Mouse (Mus musculus) MEL (cell line): ENCODE results near the gene Ggt5. TPM values are rescaled to one million over a fixed set of nuclear protein-coding genes. Genes with fewer than 3 reads are reported as not detected.

Experiments
- DNase-seq: peaks from one replicate; pipeline ENCODE4 v3.0.0; 2011; ENCODE audit warnings: low read depth, low spot score
- H3K27ac ChIP-seq: 2 replicates; pipeline ENCODE4 v1.5.1; 2012; ENCODE audit warnings: low read depth, mild to moderate bottlenecking, control low read depth, low read length, moderate library complexity; ENCODE audit not compliant: control insufficient read depth
- H3K27me3 ChIP-seq, 2 experiments: fragments of 150-350 bp in 1 of 2; sonication (generic) in 1 of 2; 2 replicates each; pipeline ENCODE4 v1.6.1; 2012; ENCODE audit warnings: low read length in 2 of 2, mild to moderate bottlenecking in 2 of 2, improper control_type of control experiment in 1 of 2, moderate library complexity in 1 of 2; ENCODE audit not compliant: insufficient read depth in 2 of 2, control insufficient read depth in 1 of 2
- H3K36me3 ChIP-seq, 2 experiments: 2 replicates each; pipeline ENCODE4 v1.6.1; 2012 to 2014; ENCODE audit warnings: low read length in 2 of 2, improper control_type of control experiment in 1 of 2, inconsistent platforms in 1 of 2, mild to moderate bottlenecking in 1 of 2; ENCODE audit not compliant: insufficient read depth in 2 of 2, control insufficient read depth in 1 of 2
- H3K4me1 ChIP-seq, 2 experiments: fragments of 150-350 bp in 1 of 2; sonication (generic) in 1 of 2; 2 replicates each; pipeline ENCODE4 v1.6.1; 2012; ENCODE audit warnings: low read length in 2 of 2, improper control_type of control experiment in 1 of 2, mild to moderate bottlenecking in 1 of 2; ENCODE audit not compliant: insufficient read depth in 2 of 2, control insufficient read depth in 1 of 2
- H3K4me3 ChIP-seq, 2 experiments: fragments of 150-350 bp in 1 of 2; sonication (generic) in 1 of 2; 2 replicates each; pipeline ENCODE4 v1.5.1; 2012; ENCODE audit warnings: low read depth in 2 of 2, low read length in 2 of 2, mild to moderate bottlenecking in 2 of 2, moderate library complexity in 2 of 2, control low read depth in 1 of 2, improper control_type of control experiment in 1 of 2; ENCODE audit not compliant: control insufficient read depth in 1 of 2, insufficient read depth in 1 of 2
- H3K79me2 ChIP-seq: 2 replicates; pipeline ENCODE4 v1.6.1; 2012; ENCODE audit warnings: mild to moderate bottlenecking, low read length, moderate library complexity; ENCODE audit not compliant: control insufficient read depth, poor library complexity, insufficient read depth
- H3K9ac ChIP-seq: 2 replicates; pipeline ENCODE4 v1.6.1; 2012; ENCODE audit warnings: low read depth, mild to moderate bottlenecking, control low read depth, low read length, moderate library complexity; ENCODE audit not compliant: control insufficient read depth, poor library complexity, severe bottlenecking
- H3K9me3 ChIP-seq: fragments of 150-350 bp; sonication (generic); replicated peaks from 2 replicates; pipeline ENCODE4 v1.6.1; 2012; ENCODE audit warnings: mild to moderate bottlenecking, low read length, improper control_type of control experiment, moderate library complexity; ENCODE audit not compliant: insufficient read depth
- CTCF ChIP-seq, 3 experiments: IDR thresholded peaks in 2 of 3; conservative IDR thresholded peaks in 1 of 3; 2 replicates each; pipeline ENCODE4 v1.5.1; 2011 to 2012; ENCODE audit warnings: low read length in 3 of 3, low read depth in 2 of 3, mild to moderate bottlenecking in 2 of 3, improper control_type of control experiment in 1 of 3, inconsistent platforms in 1 of 3, mixed read lengths in 1 of 3, moderate library complexity in 1 of 3; ENCODE audit not compliant: control insufficient read depth in 1 of 3, insufficient read depth in 1 of 3, poor library complexity in 1 of 3, severe bottlenecking in 1 of 3
- ELF1 ChIP-seq: IDR thresholded peaks from 2 replicates; pipeline ENCODE4 v1.6.1; 2014; ENCODE audit warnings: low read depth, mild to moderate bottlenecking, inconsistent platforms, low read length, improper control_type of control experiment, moderate library complexity
- EP300 ChIP-seq, 2 experiments: IDR thresholded peaks; 2 replicates each; pipeline ENCODE4 v1.6.1; 2011; ENCODE audit warnings: improper control_type of control experiment in 2 of 2, low read length in 2 of 2, low read depth in 1 of 2, mild to moderate bottlenecking in 1 of 2
- ETS1 ChIP-seq: IDR thresholded peaks from 2 replicates; pipeline ENCODE4 v1.6.1; 2012; ENCODE audit warnings: low read depth, mild to moderate bottlenecking, inconsistent platforms, low read length, improper control_type of control experiment, moderate library complexity
- HCFC1 ChIP-seq: IDR thresholded peaks from 2 replicates; pipeline ENCODE4 v1.6.1; 2012; ENCODE audit warnings: low read depth, mild to moderate bottlenecking, inconsistent platforms, low read length, improper control_type of control experiment, moderate library complexity
- JUND ChIP-seq: IDR thresholded peaks from 2 replicates; pipeline ENCODE4 v1.6.1; 2011; ENCODE audit warnings: low read depth, mild to moderate bottlenecking, improper control_type of control experiment, low read length
- MAZ ChIP-seq: IDR thresholded peaks from 2 replicates; pipeline ENCODE4 v1.6.1; 2012; ENCODE audit warnings: low read depth, mild to moderate bottlenecking, inconsistent platforms, low read length, improper control_type of control experiment
- MYC ChIP-seq: IDR thresholded peaks from 2 replicates; pipeline ENCODE4 v1.6.1; 2011; ENCODE audit warnings: low read depth, mild to moderate bottlenecking, low read length, improper control_type of control experiment, moderate library complexity
- NELFE ChIP-seq: IDR thresholded peaks from 2 replicates; pipeline ENCODE4 v1.6.1; 2011; ENCODE audit warnings: low read depth, low read length, improper control_type of control experiment
- NRF1 ChIP-seq: IDR thresholded peaks from 2 replicates; pipeline ENCODE4 v1.6.1; 2014; ENCODE audit warnings: low read depth, mild to moderate bottlenecking, inconsistent platforms, low read length, improper control_type of control experiment, moderate library complexity; ENCODE audit not compliant: poor library complexity, insufficient read depth, severe bottlenecking
- POLR2A ChIP-seq, 2 experiments: IDR thresholded peaks; 2 replicates each; pipeline ENCODE4 v1.6.1; 2011 to 2012; ENCODE audit warnings: low read length in 2 of 2, mild to moderate bottlenecking in 2 of 2, control low read depth in 1 of 2, improper control_type of control experiment in 1 of 2, low read depth in 1 of 2, moderate library complexity in 1 of 2; ENCODE audit not compliant: control insufficient read depth in 1 of 2, insufficient read depth in 1 of 2, poor library complexity in 1 of 2
- POLR2AphosphoS5 ChIP-seq: IDR thresholded peaks from 2 replicates; pipeline ENCODE4 v1.6.1; 2012; ENCODE audit warnings: low read depth, borderline replicate concordance, mild to moderate bottlenecking, inconsistent platforms, low read length, moderate library complexity, mixed read lengths
- RAD21 ChIP-seq: IDR thresholded peaks from 2 replicates; pipeline ENCODE4 v1.6.1; 2011; ENCODE audit warnings: mild to moderate bottlenecking, low read depth, low read length, improper control_type of control experiment
- ZC3H11A ChIP-seq: IDR thresholded peaks from 2 replicates; pipeline ENCODE4 v1.6.1; 2012; ENCODE audit warnings: low read depth, mild to moderate bottlenecking, inconsistent platforms, low read length, improper control_type of control experiment
- ZKSCAN1 ChIP-seq: IDR thresholded peaks from 2 replicates; pipeline ENCODE4 v1.6.1; 2012; ENCODE audit warnings: low read depth, mild to moderate bottlenecking, inconsistent platforms, low read length, improper control_type of control experiment, moderate library complexity
- ZMIZ1 ChIP-seq: IDR thresholded peaks from 2 replicates; pipeline ENCODE4 v1.6.1; 2012; ENCODE audit warnings: low read depth, mild to moderate bottlenecking, inconsistent platforms, low read length, improper control_type of control experiment, moderate library complexity
- ZNF384 ChIP-seq: IDR thresholded peaks from 2 replicates; pipeline ENCODE4 v1.6.1; 2012; ENCODE audit warnings: low read depth, mild to moderate bottlenecking, inconsistent platforms, low read length, improper control_type of control experiment
- polyA plus RNA-seq, 2 experiments: library from polyadenylated mRNA; stranded (reverse) in 1 of 2; unstranded in 1 of 2; fragments of >175 nt in 1 of 2; fragments of >200 nt in 1 of 2; gene quantifications; 2 replicates each; pipeline versions ENCODE4 v1.2.1 to v1.2.4; 2012; ENCODE audit warnings: low replicate concordance in 2 of 2, low read depth in 1 of 2; ENCODE audit not compliant: insufficient read length in 2 of 2, insufficient read depth in 1 of 2, missing spikeins in 1 of 2
- total RNA-seq: library from RNA; depleted of rRNA; stranded (reverse); fragments of 300-350 nt; gene quantifications from 2 replicates; pipeline ENCODE4 v1.2.3, GENCODE M21; 2012; rRNA removed

Gene Ggt5
- total RNA-seq (0.03 TPM in 1 of 2 replicates, not detected in the other), polyA plus RNA-seq (under 1 TPM in 1 of 2 experiments, not detected in 1; 0.11 TPM)

DNA sequence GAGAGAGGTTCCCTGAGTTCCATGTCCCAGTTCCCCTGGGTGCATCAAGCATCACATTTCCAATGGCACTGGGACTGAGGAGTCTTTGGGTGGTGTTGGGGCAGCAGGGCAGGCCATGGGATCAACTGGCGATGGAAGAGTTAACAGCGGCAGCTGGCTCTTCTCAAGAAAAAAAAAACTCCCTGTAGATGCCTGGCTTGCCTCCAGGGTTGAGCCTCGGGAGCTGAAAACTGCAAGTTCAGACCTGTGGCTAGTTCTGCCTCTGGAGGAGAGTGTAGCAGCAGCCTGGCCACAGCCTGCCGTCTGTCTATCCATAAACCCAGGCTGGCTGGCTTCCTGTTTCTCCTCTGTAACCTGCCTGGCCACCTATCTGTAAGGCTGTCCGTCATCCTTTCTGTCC lies at the start of gene Ggt5:
TSS of gene Ggt5 (plus strand) at position 212 of the 400 bp plus-strand sequence.
- H3K27ac ChIP-seq, result no peak within 1 kb of the TSS; the same call in 1 of the 2 replicates
- H3K36me3 ChIP-seq, result peaks cover 0 to 7% of the 10 kb centered on the region in 2 experiments; a peak in 2 of 4 replicates

DNA sequence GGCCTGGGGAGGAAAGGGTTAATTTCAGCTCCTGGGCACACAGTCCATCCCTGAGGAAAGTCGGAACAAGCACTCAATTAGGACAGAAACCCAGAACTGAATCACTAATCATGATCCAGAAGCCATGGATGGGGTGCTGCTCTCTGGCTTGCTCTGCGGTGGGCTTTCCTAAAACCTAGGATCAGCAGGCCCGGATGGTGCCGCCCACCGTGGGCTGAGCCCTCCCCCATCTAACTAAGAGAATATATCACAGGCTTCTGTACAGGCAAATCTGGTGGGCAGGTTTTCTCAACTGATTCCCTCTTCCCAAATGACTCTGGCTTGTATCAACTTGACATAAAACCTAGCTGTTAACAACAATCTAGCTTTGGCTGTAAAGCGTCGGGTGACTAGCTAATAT lies 41.2 kb upstream of the Ggt5 start:
- Histone ChIP-seq H3K4me3 (no peak overlapping the region), H3K79me2 (no peaks in the 10 kb centered on the region), H3K36me3 (no peaks in the 10 kb centered on the region), H3K4me1 (no peaks in the 10 kb centered on the region), H3K9me3 (no peaks in the 10 kb centered on the region), H3K27me3 (no peaks in the 10 kb centered on the region), H3K27ac (no peak overlapping the region), H3K9ac (no peak overlapping the region)
- no peak for DNase-seq
- TF ChIP-seq ZKSCAN1, result no peak
- TF ChIP-seq MAZ, result no peak
- TF ChIP-seq HCFC1, result no peak
- TF ChIP-seq RAD21, result no peak
- no peak for TF ChIP-seq ZMIZ1
- no peak for TF ChIP-seq POLR2AphosphoS5
- no peak for TF ChIP-seq NRF1
- no peak for TF ChIP-seq ELF1
- no peak for TF ChIP-seq MYC
- no peak for TF ChIP-seq POLR2A (IDR thresholded peaks at IDR 0.05; ENCODE audit: control insufficient read depth in 1 of 2, insufficient read depth in 1 of 2, low read depth in 1 of 2, low read length in 2 of 2, poor library complexity in 1 of 2)
- TF ChIP-seq CTCF (IDR thresholded peaks at IDR 0.05 in 2 of 3, conservative IDR thresholded peaks at IDR 0.05 in 1 of 3; ENCODE audit: control insufficient read depth in 1 of 3, insufficient read depth in 1 of 3, low read depth in 2 of 3, low read length in 3 of 3, poor library complexity in 1 of 3, severe bottlenecking in 1 of 3), result no peak
- no peak for TF ChIP-seq EP300 (IDR thresholded peaks at IDR 0.05; ENCODE audit: low read depth in 1 of 2, low read length in 2 of 2)
- no peak for TF ChIP-seq ZNF384
- no peak for TF ChIP-seq ETS1
- no peak for TF ChIP-seq JUND
- no peak for TF ChIP-seq ZC3H11A
- TF ChIP-seq, all 39 proteins: peak for 0

More for the DNA sequence above, at the start of gene Ggt5:
- DNase-seq, result peak; percentile 53
- Histone ChIP-seq H3K4me3 (no peak within 1 kb of the TSS), H3K27me3 (no peaks in the 10 kb centered on the region), H3K9ac (no peak within 1 kb of the TSS), H3K9me3 (no peaks in the 10 kb centered on the region), H3K79me2 (no peaks in the 10 kb centered on the region), H3K4me1 (peaks cover 8 to 27% of the 10 kb centered on the region in 2 experiments)
- TF ChIP-seq NELFE (no peak), ZNF384 (peak; percentile 82)
